Mouse (Mus musculus): ENCODE results near the gene Spocd1. TPM values are rescaled to one million over a fixed set of nuclear protein-coding genes. Genes with fewer than 3 reads are reported as not detected.

Spocd1 gene
- polyA plus RNA-seq, 1 experiment from 2014 or later = not detected

DNA sequence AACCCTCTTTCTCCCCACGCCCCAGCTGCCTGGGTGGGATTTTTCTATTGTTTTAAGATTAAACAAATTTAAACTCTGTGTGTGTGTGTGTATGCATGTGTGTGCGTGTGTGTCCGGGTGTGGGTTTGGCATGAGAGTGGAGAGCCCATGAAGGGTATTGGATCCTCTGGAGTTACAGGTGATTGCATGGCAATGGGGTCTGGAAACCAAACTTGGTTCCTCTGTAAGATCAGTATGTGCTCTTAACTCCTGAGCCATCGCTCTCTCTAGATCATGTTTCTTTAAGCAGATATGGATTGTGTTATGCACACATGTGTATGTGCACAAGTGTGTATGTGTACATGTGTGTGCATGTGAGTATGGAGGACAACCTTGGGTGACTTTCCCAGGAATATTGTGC, 14.4 kb upstream of the Spocd1 start:
- no peak for ATAC-seq (ENCODE audit: low FRiP score, low TSS enrichment)
- Histone ChIP-seq H3K27ac (replicated peaks) (no peak overlapping the region), H3K9ac (ENCODE audit: low read length) (no peak overlapping the region), H3K4me3 (ENCODE audit: low read depth, low read length) (no peak overlapping the region), H3K27me3 (ENCODE audit: control insufficient read depth, insufficient read depth, low read length) (no peaks in the 10 kb centered on the region), H3K4me1 (replicated peaks; ENCODE audit: control insufficient read depth, insufficient read depth) (peaks cover 13% of the 10 kb centered on the region), H3K9me3 (ENCODE audit: control insufficient read depth, low read length) (no peaks in the 10 kb centered on the region), H3K4me2 (replicated peaks; ENCODE audit: low read depth) (no peak overlapping the region), H3K36me3 (ENCODE audit: control insufficient read depth, insufficient read depth, low read length) (no peaks in the 10 kb centered on the region)
- no peak for TF ChIP-seq CTCF (IDR thresholded peaks at IDR 0.05; ENCODE audit: low read depth)
- TF ChIP-seq EP300 (optimal IDR thresholded peaks at IDR 0.05) = no peak
- 48% methylated on average over 4 of the region's 4 CpGs for WGBS
- no peak for DNase-seq (ENCODE audit: low spot score)

DNA sequence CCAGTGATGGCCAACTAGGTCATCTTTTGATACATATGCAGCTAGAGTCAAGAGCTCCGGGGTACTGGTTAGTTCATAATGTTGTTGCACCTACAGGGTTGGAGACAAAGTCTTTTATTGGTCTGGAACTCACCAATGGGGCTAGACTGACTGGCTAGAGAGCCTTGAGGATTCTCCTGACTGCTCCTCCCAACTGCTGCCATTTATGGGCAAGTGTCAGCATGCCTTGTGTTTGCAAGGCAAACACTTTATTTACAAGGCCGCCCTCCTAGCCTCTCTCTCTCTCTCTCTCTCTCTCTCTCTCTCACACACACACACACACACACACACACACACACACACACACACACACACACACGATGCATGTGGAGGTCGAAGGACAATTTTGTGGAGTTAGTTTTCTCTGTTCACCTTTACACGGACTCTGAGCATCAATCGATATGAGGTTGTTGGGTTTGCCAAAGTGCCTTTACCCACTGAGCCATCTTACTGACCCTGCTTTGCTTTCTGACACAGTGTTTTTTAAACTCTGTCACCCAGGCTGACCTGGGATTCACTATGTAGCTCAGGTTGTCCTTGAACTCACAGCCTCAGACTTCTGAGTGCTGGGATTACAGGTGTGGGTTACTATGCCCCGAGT, 13.6 kb upstream of the Spocd1 start:
- no peak overlapping the region for H3K4me2 ChIP-seq (replicated peaks; ENCODE audit: low read depth)
- no peaks in the 10 kb centered on the region for H3K36me3 ChIP-seq (ENCODE audit: control insufficient read depth, insufficient read depth, low read length)
- H3K4me1 ChIP-seq (replicated peaks; ENCODE audit: control insufficient read depth, insufficient read depth) = peaks cover 13% of the 10 kb centered on the region
- no peak overlapping the region for H3K9ac ChIP-seq (ENCODE audit: low read length)
- H3K9me3 ChIP-seq (ENCODE audit: control insufficient read depth, low read length) = no peaks in the 10 kb centered on the region
- H3K27ac ChIP-seq (replicated peaks) = no peak overlapping the region
- 74% methylated on average over 7 of the region's 7 CpGs for WGBS
- no peak for ATAC-seq (ENCODE audit: low FRiP score, low TSS enrichment)
- TF ChIP-seq CTCF (IDR thresholded peaks at IDR 0.05; ENCODE audit: low read depth) (no peak), EP300 (optimal IDR thresholded peaks at IDR 0.05) (no peak)
- H3K27me3 ChIP-seq (ENCODE audit: control insufficient read depth, insufficient read depth, low read length) = no peaks in the 10 kb centered on the region
- no peak overlapping the region for H3K4me3 ChIP-seq (ENCODE audit: low read depth, low read length)
- no peak for DNase-seq (ENCODE audit: low spot score)

DNA sequence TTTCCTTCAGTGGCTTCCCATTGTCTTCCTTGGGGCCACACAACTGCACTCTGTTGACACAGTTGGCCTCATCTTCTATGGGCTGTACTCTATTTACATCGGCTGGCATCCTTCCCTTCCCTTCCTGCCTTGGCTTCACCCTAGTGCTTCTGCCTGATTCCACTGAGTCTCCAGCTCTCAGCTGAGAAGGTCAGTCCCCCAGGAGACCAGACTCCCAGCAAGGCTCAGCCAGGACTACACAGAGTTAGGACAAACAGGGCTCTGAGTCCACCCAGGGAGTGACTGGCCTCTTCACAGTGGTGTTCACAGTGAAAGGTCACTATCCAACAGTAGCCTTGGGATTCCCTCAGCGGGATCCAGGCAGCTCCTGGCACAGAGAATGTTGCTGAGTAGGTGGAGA, 12.9 kb upstream of the Spocd1 start:
- WGBS = 34% methylated on average over 2 of the region's 2 CpGs
- ATAC-seq (ENCODE audit: low FRiP score, low TSS enrichment) = no peak
- Histone ChIP-seq H3K36me3 (ENCODE audit: control insufficient read depth, insufficient read depth, low read length) (no peaks in the 10 kb centered on the region), H3K4me3 (ENCODE audit: low read depth, low read length) (no peak overlapping the region), H3K9ac (ENCODE audit: low read length) (no peak overlapping the region), H3K27me3 (ENCODE audit: control insufficient read depth, insufficient read depth, low read length) (no peaks in the 10 kb centered on the region), H3K4me1 (replicated peaks; ENCODE audit: control insufficient read depth, insufficient read depth) (peaks cover 13% of the 10 kb centered on the region), H3K9me3 (ENCODE audit: control insufficient read depth, low read length) (no peaks in the 10 kb centered on the region), H3K4me2 (replicated peaks; ENCODE audit: low read depth) (no peak overlapping the region), H3K27ac (replicated peaks) (no peak overlapping the region)
- TF ChIP-seq CTCF (IDR thresholded peaks at IDR 0.05; ENCODE audit: low read depth) = no peak
- no peak for TF ChIP-seq EP300 (optimal IDR thresholded peaks at IDR 0.05)
- no peak for DNase-seq (ENCODE audit: low spot score)

DNA sequence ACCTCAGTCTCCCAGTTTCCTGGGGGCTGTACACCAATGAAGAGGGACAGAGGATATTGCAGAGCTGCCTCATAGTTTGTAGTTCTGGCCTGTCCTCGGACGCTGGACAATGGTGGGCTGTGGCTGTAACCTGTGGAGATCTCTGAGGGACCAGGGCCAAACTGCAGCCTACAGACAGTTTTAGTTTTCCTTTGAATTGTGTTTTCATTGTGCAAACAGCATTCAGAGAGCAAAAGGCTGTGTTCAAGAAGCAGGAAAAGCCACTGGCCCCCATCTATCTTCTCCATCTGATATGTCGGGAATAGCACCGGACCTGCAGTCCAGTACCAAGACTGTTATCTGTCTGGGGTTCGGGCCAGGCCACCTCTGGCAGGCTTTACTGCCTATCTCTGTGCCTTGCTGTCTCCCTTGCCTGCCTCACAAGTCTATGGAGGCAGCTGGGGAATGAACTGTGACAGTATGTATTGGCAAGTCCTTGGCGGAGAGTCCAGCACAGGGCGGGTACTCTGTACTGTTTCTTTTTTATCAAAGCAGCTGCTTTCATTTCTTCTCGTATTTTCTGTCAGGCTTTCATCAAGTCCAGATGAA, 11.9 kb upstream of the Spocd1 start:
- TF ChIP-seq CTCF (IDR thresholded peaks at IDR 0.05; ENCODE audit: low read depth) (no peak), EP300 (optimal IDR thresholded peaks at IDR 0.05) (no peak)
- no peak overlapping the region for H3K4me3 ChIP-seq (ENCODE audit: low read depth, low read length)
- H3K27ac ChIP-seq (replicated peaks) = no peak overlapping the region
- ATAC-seq (ENCODE audit: low FRiP score, low TSS enrichment) (no peak), DNase-seq (ENCODE audit: low spot score) (no peak)
- no peak overlapping the region for H3K4me2 ChIP-seq (replicated peaks; ENCODE audit: low read depth)
- no peaks in the 10 kb centered on the region for H3K9me3 ChIP-seq (ENCODE audit: control insufficient read depth, low read length)
- no peaks in the 10 kb centered on the region for H3K36me3 ChIP-seq (ENCODE audit: control insufficient read depth, insufficient read depth, low read length)
- WGBS = 41% methylated on average over 8 of the region's 8 CpGs
- no peak overlapping the region for H3K9ac ChIP-seq (ENCODE audit: low read length)
- peaks cover 13% of the 10 kb centered on the region for H3K4me1 ChIP-seq (replicated peaks; ENCODE audit: control insufficient read depth, insufficient read depth)
- no peaks in the 10 kb centered on the region for H3K27me3 ChIP-seq (ENCODE audit: control insufficient read depth, insufficient read depth, low read length)

DNA sequence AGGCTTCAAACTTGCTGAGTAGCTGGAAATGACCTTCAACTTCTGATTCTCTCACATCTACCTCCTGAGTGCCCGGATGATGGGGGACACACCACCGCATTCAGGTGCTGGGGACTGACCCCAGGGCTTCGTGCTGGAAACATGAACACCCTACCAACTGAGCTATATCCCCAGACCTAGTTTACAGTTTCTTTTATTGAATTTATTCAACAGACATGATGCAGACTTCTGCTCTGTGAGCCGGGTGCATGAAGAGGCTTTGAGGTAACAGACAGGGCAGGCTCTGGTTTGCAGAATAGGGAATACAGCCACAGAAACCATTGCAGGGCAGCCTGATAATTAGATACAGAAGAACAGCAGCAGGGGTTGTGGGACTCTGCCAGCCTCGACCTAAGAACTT, 10.6 kb upstream of the Spocd1 start:
- peaks cover 13% of the 10 kb centered on the region for H3K4me1 ChIP-seq (replicated peaks; ENCODE audit: control insufficient read depth, insufficient read depth)
- H3K9me3 ChIP-seq (ENCODE audit: control insufficient read depth, low read length) = no peaks in the 10 kb centered on the region
- no peak overlapping the region for H3K9ac ChIP-seq (ENCODE audit: low read length)
- TF ChIP-seq EP300 (optimal IDR thresholded peaks at IDR 0.05) (no peak), CTCF (IDR thresholded peaks at IDR 0.05; ENCODE audit: low read depth) (no peak)
- DNase-seq (ENCODE audit: low spot score) = no peak
- H3K4me2 ChIP-seq (replicated peaks; ENCODE audit: low read depth) = no peak overlapping the region
- H3K4me3 ChIP-seq (ENCODE audit: low read depth, low read length) = no peak overlapping the region
- H3K27me3 ChIP-seq (ENCODE audit: control insufficient read depth, insufficient read depth, low read length) = no peaks in the 10 kb centered on the region
- no peak overlapping the region for H3K27ac ChIP-seq (replicated peaks)
- H3K36me3 ChIP-seq (ENCODE audit: control insufficient read depth, insufficient read depth, low read length) = no peaks in the 10 kb centered on the region
- no peak for ATAC-seq (ENCODE audit: low FRiP score, low TSS enrichment)
- 83% methylated on average over 5 of the region's 5 CpGs for WGBS

DNA sequence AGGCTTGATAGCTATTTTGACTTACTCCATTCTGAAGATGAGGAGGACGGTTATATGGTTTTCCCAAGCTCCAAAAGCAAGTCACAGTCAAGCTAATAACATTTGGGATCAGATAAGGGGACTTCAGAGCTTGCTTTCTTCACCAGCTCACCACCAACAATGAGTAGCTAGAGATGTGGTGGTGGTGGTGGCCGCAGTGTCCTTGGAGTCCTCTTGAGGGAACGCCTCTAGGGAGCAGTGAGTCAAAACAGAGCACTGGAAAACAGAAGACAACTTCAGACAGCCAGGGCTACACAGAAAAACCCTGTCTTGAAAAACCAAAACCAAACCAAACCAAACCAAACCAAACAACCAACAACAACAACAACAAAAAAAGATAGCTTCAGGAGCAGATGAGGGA, 10.1 kb upstream of the Spocd1 start:
- peaks cover 11% of the 10 kb centered on the region for H3K4me1 ChIP-seq (replicated peaks; ENCODE audit: control insufficient read depth, insufficient read depth)
- H3K9me3 ChIP-seq (ENCODE audit: control insufficient read depth, low read length) = no peaks in the 10 kb centered on the region
- H3K36me3 ChIP-seq (ENCODE audit: control insufficient read depth, insufficient read depth, low read length) = no peaks in the 10 kb centered on the region
- 81% methylated on average over 3 of the region's 3 CpGs for WGBS
- no peaks in the 10 kb centered on the region for H3K27me3 ChIP-seq (ENCODE audit: control insufficient read depth, insufficient read depth, low read length)
- ATAC-seq (ENCODE audit: low FRiP score, low TSS enrichment) (no peak), DNase-seq (ENCODE audit: low spot score) (no peak)
- no peak overlapping the region for H3K4me3 ChIP-seq (ENCODE audit: low read depth, low read length)
- no peak overlapping the region for H3K9ac ChIP-seq (ENCODE audit: low read length)
- no peak for TF ChIP-seq EP300 (optimal IDR thresholded peaks at IDR 0.05)
- no peak for TF ChIP-seq CTCF (IDR thresholded peaks at IDR 0.05; ENCODE audit: low read depth)
- no peak overlapping the region for H3K4me2 ChIP-seq (replicated peaks; ENCODE audit: low read depth)
- no peak overlapping the region for H3K27ac ChIP-seq (replicated peaks)

All from stomach, postnatal 0 days (tissue).